Mouse (Mus musculus): ENCODE results near the gene Cpeb4. TPM values are rescaled to one million over a fixed set of nuclear protein-coding genes. Genes with fewer than 3 reads are reported as not detected.

The Cpeb4 gene
- polyA plus RNA-seq, 1 experiment from 2014 or later, result 20.1 TPM

DNA sequence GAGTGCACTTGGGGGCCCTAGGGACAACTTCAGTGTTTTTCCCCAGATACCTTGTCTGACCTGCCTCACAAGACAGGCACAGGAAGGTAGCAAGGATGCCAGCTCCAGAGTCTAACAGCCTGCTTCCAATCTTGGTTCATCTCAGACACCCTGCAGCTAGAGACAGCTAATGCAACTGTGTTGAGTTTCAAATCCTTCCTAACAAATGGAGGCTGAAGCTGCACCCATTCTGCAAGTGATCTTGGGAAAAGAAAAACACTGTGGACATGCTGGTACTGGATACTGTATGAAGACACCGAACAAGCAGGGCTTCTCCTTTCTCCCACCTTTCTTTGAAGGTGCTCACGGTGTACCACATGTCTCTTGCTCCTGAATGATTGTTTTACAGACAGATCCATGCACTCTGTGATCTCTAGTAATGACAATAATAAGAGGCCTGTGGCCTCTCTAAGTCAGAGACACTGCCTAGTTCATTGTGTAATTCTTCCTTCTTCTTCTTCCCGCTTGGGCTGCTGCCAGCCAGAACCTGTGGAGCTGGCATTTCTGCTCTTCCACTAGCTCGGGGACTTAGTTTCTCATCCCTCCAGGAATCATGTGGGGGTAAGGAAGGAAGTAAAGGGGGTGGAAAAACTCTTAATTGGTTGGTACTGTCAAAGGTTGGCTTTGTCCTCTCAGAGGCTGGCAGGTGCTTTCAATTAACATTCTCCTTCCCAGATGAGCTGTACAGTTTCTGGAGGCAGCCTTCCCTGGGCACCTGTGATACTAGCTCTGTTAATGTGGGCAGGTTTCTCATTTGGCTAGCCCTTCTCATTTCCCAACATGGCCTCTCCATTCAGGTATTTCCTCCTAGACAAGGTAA, 20.1 kb upstream of the Cpeb4 start:
- no peak overlapping the region for H3K27ac ChIP-seq (ENCODE audit: low read length)
- no peak overlapping the region for H3K9ac ChIP-seq (ENCODE audit: low read depth, low read length)
- no peak overlapping the region for H3K4me3 ChIP-seq (ENCODE audit: low read depth, low read length)
- H3K36me3 ChIP-seq (ENCODE audit: control insufficient read depth, insufficient read depth, low read length), result no peaks in the 10 kb centered on the region
- H3K9me3 ChIP-seq (replicated peaks; ENCODE audit: control insufficient read depth, low read length, poor library complexity, severe bottlenecking), result no peaks in the 10 kb centered on the region
- ATAC-seq, result no peak
- no peaks in the 10 kb centered on the region for H3K27me3 ChIP-seq (ENCODE audit: control insufficient read depth, insufficient read depth, low read depth, low read length)
- no peak overlapping the region for H3K4me2 ChIP-seq (ENCODE audit: low read length)
- WGBS, result 77% methylated on average over 4 of the region's 4 CpGs
- H3K4me1 ChIP-seq (ENCODE audit: control insufficient read depth, insufficient read depth, low read length), result peaks cover 9% of the 10 kb centered on the region

GRCm38 (mm10) chr11:31854955-31855354, 17.1 kb upstream of the Cpeb4 start:
- Histone ChIP-seq H3K4me2 (ENCODE audit: low read length) (no peak overlapping the region), H3K9me3 (replicated peaks; ENCODE audit: control insufficient read depth, low read length, poor library complexity, severe bottlenecking) (no peaks in the 10 kb centered on the region), H3K27ac (ENCODE audit: low read length) (no peak overlapping the region), H3K27me3 (ENCODE audit: control insufficient read depth, insufficient read depth, low read depth, low read length) (no peaks in the 10 kb centered on the region), H3K4me3 (ENCODE audit: low read depth, low read length) (no peak overlapping the region), H3K36me3 (ENCODE audit: control insufficient read depth, insufficient read depth, low read length) (no peaks in the 10 kb centered on the region), H3K4me1 (ENCODE audit: control insufficient read depth, insufficient read depth, low read length) (no peaks in the 10 kb centered on the region), H3K9ac (ENCODE audit: low read depth, low read length) (no peak overlapping the region)
- WGBS, result 74% methylated on average over 5 of the region's 5 CpGs
- no peak for ATAC-seq

- H3K27me3 ChIP-seq (ENCODE audit: control insufficient read depth, insufficient read depth, low read depth, low read length), result no peaks in the 10 kb centered on the region
- H3K9me3 ChIP-seq (replicated peaks; ENCODE audit: control insufficient read depth, low read length, poor library complexity, severe bottlenecking), result no peaks in the 10 kb centered on the region
- H3K4me3 ChIP-seq (ENCODE audit: low read depth, low read length), result no peak overlapping the region
- ATAC-seq, result no peak
- H3K9ac ChIP-seq (ENCODE audit: low read depth, low read length), result no peak overlapping the region
- WGBS, result 95% methylated on average over 4 of the region's 4 CpGs
- no peaks in the 10 kb centered on the region for H3K36me3 ChIP-seq (ENCODE audit: control insufficient read depth, insufficient read depth, low read length)
- H3K27ac ChIP-seq (ENCODE audit: low read length), result no peak overlapping the region
- no peaks in the 10 kb centered on the region for H3K4me1 ChIP-seq (ENCODE audit: control insufficient read depth, insufficient read depth, low read length)
- no peak overlapping the region for H3K4me2 ChIP-seq (ENCODE audit: low read length)
Measured at GRCm38 (mm10) chr11:31857479-31857878, 14.5 kb upstream of the Cpeb4 start.

- H3K4me3 ChIP-seq (ENCODE audit: low read depth, low read length), result no peak overlapping the region
- no peaks in the 10 kb centered on the region for H3K9me3 ChIP-seq (replicated peaks; ENCODE audit: control insufficient read depth, low read length, poor library complexity, severe bottlenecking)
- ATAC-seq, result no peak
- 86% methylated on average over 6 of the region's 6 CpGs for WGBS
- no peaks in the 10 kb centered on the region for H3K27me3 ChIP-seq (ENCODE audit: control insufficient read depth, insufficient read depth, low read depth, low read length)
- no peak overlapping the region for H3K4me2 ChIP-seq (ENCODE audit: low read length)
- no peaks in the 10 kb centered on the region for H3K36me3 ChIP-seq (ENCODE audit: control insufficient read depth, insufficient read depth, low read length)
- H3K27ac ChIP-seq (ENCODE audit: low read length), result no peak overlapping the region
- H3K4me1 ChIP-seq (ENCODE audit: control insufficient read depth, insufficient read depth, low read length), result no peaks in the 10 kb centered on the region
- no peak overlapping the region for H3K9ac ChIP-seq (ENCODE audit: low read depth, low read length)
Measured at GRCm38 (mm10) chr11:31861149-31861890, 10.7 kb upstream of the Cpeb4 start.

GRCm38 (mm10) chr11:31867976-31868375, 4.0 kb upstream of the Cpeb4 start:
- H3K9me3 ChIP-seq (replicated peaks; ENCODE audit: control insufficient read depth, low read length, poor library complexity, severe bottlenecking), result no peaks in the 10 kb centered on the region
- WGBS, result 66% methylated on average over 4 of the region's 4 CpGs
- ATAC-seq, result no peak

DNA sequence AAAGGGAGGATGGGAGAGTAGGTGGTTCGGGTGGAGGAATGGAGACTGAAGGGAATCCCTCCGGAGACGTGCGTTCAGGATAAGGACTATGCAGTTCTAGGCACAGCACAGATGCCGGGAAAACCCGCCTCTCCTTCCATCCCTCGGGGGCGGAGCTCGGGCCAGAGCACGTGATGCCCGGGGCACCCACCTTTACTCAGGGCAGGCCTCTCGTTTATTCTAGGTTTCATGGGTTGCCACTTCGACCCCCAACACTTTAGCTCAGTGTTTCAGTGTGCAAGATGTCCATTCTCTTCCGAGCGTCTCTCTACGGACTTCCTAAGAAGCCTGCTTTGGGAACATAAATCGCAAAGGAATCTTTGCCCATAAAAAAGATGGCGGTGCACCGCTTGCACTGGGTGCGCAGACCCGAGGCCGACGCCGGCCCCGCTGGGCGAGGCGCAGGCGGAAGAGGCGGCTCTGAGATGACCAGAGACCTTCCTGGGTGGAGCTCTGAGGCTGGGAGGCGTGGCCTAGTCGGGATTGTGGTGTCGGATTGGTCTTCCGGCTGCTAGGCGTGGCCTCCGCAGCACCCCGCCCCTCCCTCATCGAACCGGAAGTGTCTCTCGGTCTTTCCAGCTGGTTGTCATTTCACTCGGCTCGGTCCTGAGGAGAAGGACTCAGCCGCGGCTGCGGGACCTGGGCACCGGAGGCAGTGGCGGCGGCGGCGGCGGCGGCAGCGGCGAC, 1.6 kb upstream of the Cpeb4 start:
- Histone ChIP-seq H3K4me2 (ENCODE audit: low read length) (peak overlapping the region; percentile 64), H3K4me1 (ENCODE audit: control insufficient read depth, insufficient read depth, low read length) (peaks cover 15% of the 10 kb centered on the region), H3K36me3 (ENCODE audit: control insufficient read depth, insufficient read depth, low read length) (no peaks in the 10 kb centered on the region), H3K27ac (ENCODE audit: low read length) (peak overlapping the region; percentile 98), H3K27me3 (ENCODE audit: control insufficient read depth, insufficient read depth, low read depth, low read length) (no peaks in the 10 kb centered on the region), H3K4me3 (ENCODE audit: low read depth, low read length) (peak overlapping the region; percentile 94), H3K9ac (ENCODE audit: low read depth, low read length) (peak overlapping the region; percentile 93), H3K9me3 (replicated peaks; ENCODE audit: control insufficient read depth, low read length, poor library complexity, severe bottlenecking) (no peaks in the 10 kb centered on the region)
- ATAC-seq, result peak; percentile 100
- under 1% methylated on average over 53 of the region's 53 CpGs for WGBS

More at GRCm38 (mm10) chr11:31867976-31868375, 4.0 kb upstream of the Cpeb4 start:
- no peak overlapping the region for H3K4me2 ChIP-seq (ENCODE audit: low read length)
- no peaks in the 10 kb centered on the region for H3K27me3 ChIP-seq (ENCODE audit: control insufficient read depth, insufficient read depth, low read depth, low read length)
- no peak overlapping the region for H3K9ac ChIP-seq (ENCODE audit: low read depth, low read length)
- peaks cover 9% of the 10 kb centered on the region for H3K4me1 ChIP-seq (ENCODE audit: control insufficient read depth, insufficient read depth, low read length)
- no peak overlapping the region for H3K27ac ChIP-seq (ENCODE audit: low read length)
- H3K4me3 ChIP-seq (ENCODE audit: low read depth, low read length), result no peak overlapping the region
- no peaks in the 10 kb centered on the region for H3K36me3 ChIP-seq (ENCODE audit: control insufficient read depth, insufficient read depth, low read length)

GRCm38 (mm10) chr11:31871135-31871541, 873 bp upstream of the Cpeb4 start:
- Histone ChIP-seq H3K9me3 (replicated peaks; ENCODE audit: control insufficient read depth, low read length, poor library complexity, severe bottlenecking) (no peaks in the 10 kb centered on the region), H3K4me3 (ENCODE audit: low read depth, low read length) (peak overlapping the region; percentile 94), H3K4me2 (ENCODE audit: low read length) (peak overlapping the region; percentile 64), H3K9ac (ENCODE audit: low read depth, low read length) (peak overlapping the region; percentile 93), H3K27ac (ENCODE audit: low read length) (peak overlapping the region; percentile 98), H3K27me3 (ENCODE audit: control insufficient read depth, insufficient read depth, low read depth, low read length) (no peaks in the 10 kb centered on the region), H3K4me1 (ENCODE audit: control insufficient read depth, insufficient read depth, low read length) (peaks cover 18% of the 10 kb centered on the region), H3K36me3 (ENCODE audit: control insufficient read depth, insufficient read depth, low read length) (no peaks in the 10 kb centered on the region)
- WGBS, result under 1% methylated on average over 17 of the region's 21 CpGs
- ATAC-seq, result peak; percentile 1; the same call in 1 of the 2 replicates

- Histone ChIP-seq H3K27ac (ENCODE audit: low read length) (peak overlapping the region; percentile 66), H3K36me3 (ENCODE audit: control insufficient read depth, insufficient read depth, low read length) (no peaks in the 10 kb centered on the region), H3K4me1 (ENCODE audit: control insufficient read depth, insufficient read depth, low read length) (peaks cover 29% of the 10 kb centered on the region), H3K4me3 (ENCODE audit: low read depth, low read length) (peak overlapping the region; percentile 65), H3K4me2 (ENCODE audit: low read length) (peak overlapping the region; percentile 95), H3K9me3 (replicated peaks; ENCODE audit: control insufficient read depth, low read length, poor library complexity, severe bottlenecking) (no peaks in the 10 kb centered on the region), H3K27me3 (ENCODE audit: control insufficient read depth, insufficient read depth, low read depth, low read length) (no peaks in the 10 kb centered on the region), H3K9ac (ENCODE audit: low read depth, low read length) (peak overlapping the region; percentile 73)
- ATAC-seq, result no peak
- 45% methylated on average over 15 of the region's 15 CpGs for WGBS
Measured at GRCm38 (mm10) chr11:31872546-31873261, 693 bp downstream of the Cpeb4 start.
